Mouse (Mus musculus) adrenal gland, adult (tissue): ENCODE data around the gene Susd3.

Source experiments
- DNase-seq, 2 experiments: peaks; one replicate each; pipeline ENCODE4 v3.0.0; 2022 to 2023; ENCODE audit warnings: low spot score in 1 of 2; ENCODE audit not compliant: inconsistent age in 2 of 2

Gene Susd3

GRCm38 (mm10) chr13:49246626-49247025, 1.9 kb downstream of the Susd3 start:
- DNase-seq = peak in 1 of 2 experiments; percentile 55

- peak; percentile 70 to 91 for DNase-seq
These were observed 2.5 kb downstream of the Susd3 start for GRCm38 (mm10) chr13:49246011-49246410.

GRCm38 (mm10) chr13:49245251-49245650, 3.3 kb downstream of the Susd3 start:
- peak; percentile 65 to 83 for DNase-seq

GRCm38 (mm10) chr13:49243492-49243891, 5.0 kb downstream of the Susd3 start:
- DNase-seq = no peak

GRCm38 (mm10) chr13:49242321-49243065, 6.0 kb downstream of the Susd3 start:
- peak in 1 of 2 experiments; percentile 41 for DNase-seq

- DNase-seq = no peak
These were observed 9.8 kb downstream of the Susd3 start for GRCm38 (mm10) chr13:49238737-49239136.

- no peak for DNase-seq
These were observed 10.9 kb downstream of the Susd3 start for GRCm38 (mm10) chr13:49237617-49238016.

- DNase-seq = no peak
These were observed 13.8 kb downstream of the Susd3 start for GRCm38 (mm10) chr13:49234711-49235110.

- DNase-seq = no peak
These were observed 14.5 kb downstream of the Susd3 start for GRCm38 (mm10) chr13:49233792-49234572.

- DNase-seq = no peak
These were observed 22.9 kb downstream of the Susd3 start for GRCm38 (mm10) chr13:49225633-49226032.

- no peak for DNase-seq
These were observed 23.3 kb downstream of the Susd3 start for GRCm38 (mm10) chr13:49225159-49225558.

- DNase-seq = no peak
These were observed 23.8 kb downstream of the Susd3 start for GRCm38 (mm10) chr13:49224729-49225128.

GRCm38 (mm10) chr13:49224314-49224713, 24.2 kb downstream of the Susd3 start:
- no peak for DNase-seq

- no peak for DNase-seq
These were observed 27.6 kb downstream of the Susd3 start for GRCm38 (mm10) chr13:49220912-49221311.

GRCm38 (mm10) chr13:49219367-49219766, 29.1 kb downstream of the Susd3 start:
- no peak for DNase-seq

- DNase-seq = no peak
These were observed 29.9 kb downstream of the Susd3 start for GRCm38 (mm10) chr13:49218651-49219050.

- DNase-seq = no peak
These were observed 31.5 kb downstream of the Susd3 start for GRCm38 (mm10) chr13:49216808-49217561.

- DNase-seq = no peak
These were observed 32.3 kb downstream of the Susd3 start for GRCm38 (mm10) chr13:49216220-49216552.

GRCm38 (mm10) chr13:49215504-49216219, 32.8 kb downstream of the Susd3 start, which contains the start of gene Card19:
TSS of gene Card19 (minus strand) at chr13:49216037.
- peak; percentile 98 to 99 for DNase-seq

GRCm38 (mm10) chr13:49215128-49215503, 33.4 kb downstream of the Susd3 start:
- DNase-seq = no peak

- DNase-seq = peak in 1 of 2 experiments; percentile 70
These were observed 34.1 kb downstream of the Susd3 start for GRCm38 (mm10) chr13:49214454-49214853.
